Mouse (Mus musculus): ENCODE results near the gene Mpnd.

The Mpnd gene

GRCm38 (mm10) chr17:56018347-56019131 lies 13.0 kb downstream of the Mpnd start:
- DNase-seq (ENCODE audit: low read depth in 2 of 2, low spot score in 2 of 2): peak; percentile 50 to 68

GRCm38 (mm10) chr17:56020400-56021084 lies 15.0 kb downstream of the Mpnd start:
- no peak for DNase-seq (ENCODE audit: low read depth in 2 of 2, low spot score in 2 of 2)

GRCm38 (mm10) chr17:56021161-56021910 lies 15.8 kb downstream of the Mpnd start:
- peak in 1 of 2 experiments; percentile 51 for DNase-seq (ENCODE audit: low read depth in 2 of 2, low spot score in 2 of 2)

- DNase-seq (ENCODE audit: low read depth in 2 of 2, low spot score in 2 of 2): peak in 1 of 2 experiments; percentile 36
Measured at GRCm38 (mm10) chr17:56022131-56022988, 16.8 kb downstream of the Mpnd start.

GRCm38 (mm10) chr17:56022989-56023290 lies 17.4 kb downstream of the Mpnd start:
- DNase-seq (ENCODE audit: low read depth in 2 of 2, low spot score in 2 of 2): no peak

DNA sequence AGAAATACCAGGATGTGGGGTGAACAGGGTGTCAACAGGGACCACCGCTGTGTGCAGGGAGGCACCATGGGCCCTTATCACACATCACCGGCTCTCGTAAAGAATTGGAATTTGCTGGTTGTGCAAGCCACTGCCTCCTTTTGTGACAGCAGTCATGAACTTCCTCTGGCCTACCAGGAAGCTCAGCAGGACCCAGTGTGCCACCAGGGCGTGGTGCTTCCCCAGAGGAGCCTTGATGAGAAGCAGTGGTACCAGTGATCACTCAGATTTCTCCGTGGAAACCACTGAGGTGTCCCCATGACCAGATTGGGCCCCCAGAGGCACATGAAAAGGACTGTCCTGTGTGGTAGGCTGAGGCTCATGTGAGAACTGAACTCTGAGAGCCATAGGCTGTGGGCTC lies 17.9 kb downstream of the Mpnd start:
- no peak for DNase-seq (ENCODE audit: low read depth in 2 of 2, low spot score in 2 of 2)

- DNase-seq (ENCODE audit: low read depth in 2 of 2, low spot score in 2 of 2): no peak
Measured at GRCm38 (mm10) chr17:56024476-56024875, 19.0 kb downstream of the Mpnd start.

GRCm38 (mm10) chr17:56024931-56025330 lies 19.4 kb downstream of the Mpnd start:
- no peak for DNase-seq (ENCODE audit: low read depth in 2 of 2, low spot score in 2 of 2)

DNA sequence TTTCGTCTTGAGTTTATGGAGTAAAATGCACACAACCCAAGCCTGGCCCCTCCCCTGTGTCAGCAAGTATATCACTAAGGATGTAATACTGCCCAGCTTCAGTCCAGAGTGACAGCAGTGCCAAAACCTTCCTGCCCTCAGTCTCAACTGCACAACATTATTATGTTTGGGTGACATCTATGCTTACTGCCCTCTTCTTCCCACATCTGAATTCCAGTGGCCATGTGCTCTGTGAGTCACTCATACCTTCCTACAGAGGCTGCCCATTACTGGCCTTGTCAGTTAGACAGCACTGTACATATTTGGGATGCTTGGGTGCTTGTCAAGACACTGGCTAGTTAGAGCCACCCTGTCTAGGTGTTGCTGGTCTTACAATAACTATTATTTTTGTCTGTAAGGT lies 20.8 kb downstream of the Mpnd start:
- DNase-seq (ENCODE audit: low read depth in 2 of 2, low spot score in 2 of 2): no peak

DNA sequence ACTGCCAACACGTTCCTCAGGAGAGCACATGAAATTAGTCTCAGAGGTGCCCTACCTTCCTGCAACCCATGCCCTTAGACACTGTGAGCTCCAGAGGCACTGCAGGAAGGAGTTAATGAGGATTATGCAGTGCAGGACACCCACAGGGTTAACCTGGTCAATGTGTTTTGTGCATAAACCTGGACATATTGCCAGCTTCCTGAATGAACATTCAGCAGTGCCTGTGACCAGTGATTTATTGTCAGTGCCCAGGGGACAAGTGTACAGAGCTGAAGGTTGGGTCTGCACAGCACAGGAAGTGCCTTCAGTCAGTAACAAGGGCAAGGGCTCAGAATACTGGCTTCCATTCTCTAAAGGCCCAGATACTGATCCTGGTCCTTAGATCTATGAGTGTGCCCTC lies 21.4 kb downstream of the Mpnd start:
- no peak for DNase-seq (ENCODE audit: low read depth in 2 of 2, low spot score in 2 of 2)

- DNase-seq (ENCODE audit: low read depth in 2 of 2, low spot score in 2 of 2): no peak
Measured at GRCm38 (mm10) chr17:56027801-56028441, 22.4 kb downstream of the Mpnd start.

DNA sequence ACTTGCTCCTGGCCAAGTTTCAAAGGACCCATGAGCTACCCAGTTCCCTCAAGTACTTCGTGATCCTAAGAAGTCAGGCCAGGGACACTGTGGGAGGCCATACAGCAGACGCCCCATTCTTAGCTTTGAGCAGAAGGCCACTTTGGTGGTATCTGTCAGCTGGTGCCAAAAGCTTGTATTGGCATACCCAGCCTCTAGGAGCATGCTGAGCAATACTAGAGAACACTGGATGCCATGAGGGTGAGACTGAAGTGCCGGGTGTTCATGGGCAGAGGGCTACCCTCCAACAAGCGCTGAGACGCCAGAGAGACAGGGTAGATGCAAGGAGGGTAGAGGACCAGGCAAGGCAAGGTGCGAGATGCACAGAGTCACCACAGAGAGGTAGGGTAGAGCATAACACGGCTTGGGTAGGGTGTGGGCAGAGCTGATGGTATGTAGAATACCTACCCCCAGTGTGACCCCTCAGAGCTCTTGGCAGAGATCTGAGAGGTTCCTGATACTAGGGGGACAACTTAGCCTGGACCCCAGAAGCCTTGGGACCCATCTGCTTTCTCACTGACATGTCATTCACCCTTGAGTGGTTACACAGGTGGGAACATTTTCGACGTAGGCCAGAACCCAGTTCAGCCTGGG lies 24.8 kb downstream of the Mpnd start:
- DNase-seq (ENCODE audit: low read depth in 2 of 2, low spot score in 2 of 2): no peak

DNA sequence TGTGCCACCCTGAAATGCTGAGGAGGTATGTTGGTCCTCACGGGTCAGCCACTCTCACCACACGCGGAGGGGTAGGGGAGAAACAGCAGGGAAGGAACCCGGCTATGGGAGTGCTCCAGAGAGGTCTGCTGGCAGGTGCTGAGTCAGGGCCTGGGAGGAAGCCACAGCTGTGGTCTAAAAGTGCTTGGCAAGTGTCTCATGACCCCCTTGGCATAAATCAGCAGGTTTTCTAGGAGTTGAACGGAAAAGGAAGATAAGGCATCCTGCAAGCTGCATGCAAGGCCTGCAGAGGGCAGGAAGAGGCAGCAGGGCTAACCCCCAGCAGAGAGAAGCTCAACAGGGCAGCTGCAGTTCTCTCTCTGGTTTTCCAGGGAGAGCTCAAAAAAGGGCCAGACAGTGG lies 25.4 kb downstream of the Mpnd start:
- DNase-seq (ENCODE audit: low read depth in 2 of 2, low spot score in 2 of 2): no peak

DNA sequence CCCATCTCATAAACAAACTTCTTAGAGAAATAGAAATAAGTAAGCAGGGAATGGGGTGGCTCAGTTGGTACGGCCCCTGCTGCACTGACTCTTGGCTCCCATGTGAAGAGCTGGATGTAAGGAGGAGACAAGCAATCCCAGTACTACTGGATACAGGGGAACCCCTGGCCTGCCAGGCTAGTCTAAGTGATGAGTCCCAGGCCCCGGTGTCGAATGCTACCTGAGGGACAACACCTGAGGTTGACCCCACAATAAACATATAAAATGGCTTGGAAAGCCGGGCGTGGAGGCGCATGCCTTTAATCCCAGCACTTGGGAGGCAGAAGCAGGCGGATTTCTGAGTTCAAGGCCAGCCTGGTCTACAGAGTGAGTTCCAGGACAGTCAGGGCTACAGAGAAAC lies 25.9 kb downstream of the Mpnd start:
- no peak for DNase-seq (ENCODE audit: low read depth in 2 of 2, low spot score in 2 of 2)

DNA sequence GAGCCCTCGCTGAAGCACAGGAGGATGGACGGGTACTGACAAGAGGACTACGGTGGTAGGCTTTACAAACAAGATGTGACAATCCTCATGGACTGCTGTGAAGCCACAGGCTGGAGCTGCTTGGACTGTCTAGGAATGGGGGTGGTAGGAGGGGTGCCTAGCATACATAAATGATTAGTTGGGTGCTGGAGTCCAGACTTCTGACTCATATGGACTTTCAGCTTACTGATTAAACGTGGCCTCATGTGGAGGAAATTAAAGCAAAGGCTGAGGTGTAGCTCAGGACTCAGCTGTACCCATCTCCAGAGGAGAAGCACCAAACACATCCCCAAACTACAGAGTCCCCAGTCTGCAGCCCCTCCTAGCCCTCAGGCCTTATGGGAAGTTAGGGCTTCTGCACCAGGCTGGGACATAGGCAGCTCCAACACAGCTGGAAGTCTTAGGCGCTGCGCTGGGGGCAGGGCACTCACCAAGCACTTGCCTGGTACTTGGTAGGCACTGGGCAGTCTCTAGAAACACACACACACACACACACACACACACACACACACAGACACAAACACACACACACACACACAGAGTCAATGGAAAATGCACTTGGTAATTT lies 26.7 kb downstream of the Mpnd start:
- DNase-seq (ENCODE audit: low read depth in 2 of 2, low spot score in 2 of 2): no peak

DNA sequence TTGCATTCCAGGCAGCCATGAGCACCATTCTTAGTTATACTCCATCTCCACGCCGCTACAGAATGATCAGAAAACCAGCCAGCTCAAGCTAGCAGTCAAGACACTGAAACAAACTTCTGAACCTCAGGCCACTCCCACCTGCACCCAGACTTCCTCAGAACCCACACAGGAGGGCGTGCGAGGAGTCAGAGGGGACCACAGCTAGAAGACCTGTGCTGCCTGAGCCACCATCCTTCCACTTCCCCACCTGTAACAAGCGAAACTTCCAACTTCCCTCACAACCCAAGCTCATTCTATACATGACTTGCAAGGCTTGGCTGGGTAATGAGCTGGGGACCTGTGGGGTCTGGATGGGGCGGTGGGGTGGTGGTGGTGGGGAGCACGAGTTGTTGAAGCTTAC lies 27.3 kb downstream of the Mpnd start:
- peak in 1 of 2 experiments; percentile 61 for DNase-seq (ENCODE audit: low read depth in 2 of 2, low spot score in 2 of 2)

GRCm38 (mm10) chr17:56034040-56034725 lies 28.7 kb downstream of the Mpnd start:
- DNase-seq (ENCODE audit: low read depth in 2 of 2, low spot score in 2 of 2): peak in 1 of 2 experiments; percentile 39

- DNase-seq (ENCODE audit: low read depth in 2 of 2, low spot score in 2 of 2): no peak
Measured at GRCm38 (mm10) chr17:56034726-56035100, 29.2 kb downstream of the Mpnd start.

- no peak for DNase-seq (ENCODE audit: low read depth in 2 of 2, low spot score in 2 of 2)
Measured at GRCm38 (mm10) chr17:56035216-56035615, 29.7 kb downstream of the Mpnd start.
